Mouse (Mus musculus) neural tube, embryonic 11.5 days (tissue): ENCODE data around the gene Gm19668. TPM values are rescaled to one million over a fixed set of nuclear protein-coding genes. Genes with fewer than 3 reads are reported as not detected.
A peak's percentile ranks its signal among the peaks of the same experiment; 100 is the strongest.
"Not testable (repeated sequence)": the region's sequence is repeated elsewhere in the genome, so short reads cannot be mapped to it uniquely, and the experiment has no call there.

Experiments
- ATAC-seq: fragments of 200-750 bp; cut with Nextera tagmentation; 2 replicates; pipeline ENCODE4 v1.8.0; 2017; ENCODE audit warnings: moderate number of reproducible peaks, mild to moderate bottlenecking, moderate TSS enrichment, moderate library complexity; ENCODE audit not compliant: insufficient read depth, low FRiP score, low TSS enrichment
- DNase-seq: peaks from one replicate; pipeline ENCODE4 v3.0.0-alpha.2; 2015; ENCODE audit warnings: low spot score
- H3K27ac ChIP-seq: fragments of 300-500 bp; sonication (generic); 2 replicates; pipeline ENCODE4 v1.5.1; 2014; ENCODE audit warnings: low read depth, mild to moderate bottlenecking, low read length
- H3K27me3 ChIP-seq: fragments of 300-500 bp; sonication (generic); 2 replicates; pipeline ENCODE4 v1.6.1; 2014; ENCODE audit warnings: mild to moderate bottlenecking, low read length, mixed read lengths; ENCODE audit not compliant: control insufficient read depth, insufficient read depth
- H3K36me3 ChIP-seq: fragments of 300-500 bp; sonication (generic); 2 replicates; pipeline ENCODE4 v1.6.1; 2014; ENCODE audit warnings: mild to moderate bottlenecking, low read length, moderate library complexity, mixed read lengths; ENCODE audit not compliant: control insufficient read depth, insufficient read depth
- H3K4me1 ChIP-seq: fragments of 300-500 bp; sonication (generic); 2 replicates; pipeline ENCODE4 v1.6.1; 2014; ENCODE audit warnings: low read length, mixed read lengths; ENCODE audit not compliant: control insufficient read depth, insufficient read depth
- H3K4me2 ChIP-seq: fragments of 300-500 bp; sonication (generic); 2 replicates; pipeline ENCODE4 v1.6.1; 2014; ENCODE audit warnings: low read depth, mild to moderate bottlenecking, moderate library complexity
- H3K4me3 ChIP-seq: fragments of 300-500 bp; sonication (generic); 2 replicates; pipeline ENCODE4 v1.5.1; 2014; ENCODE audit warnings: low read depth, low read length
- H3K9ac ChIP-seq: fragments of 300-500 bp; sonication (generic); 2 replicates; pipeline ENCODE4 v1.6.1; 2014; ENCODE audit warnings: mild to moderate bottlenecking, low read length
- H3K9me3 ChIP-seq: fragments of 300-500 bp; sonication (generic); 2 replicates; pipeline ENCODE4 v1.6.1; 2016; ENCODE audit warnings: low read length; ENCODE audit not compliant: control insufficient read depth
- WGBS: fragments of 180-500 bp; shearing (Covaris S2); extraction: QIAGEN DNeasy Blood & Tissue Kit; methylation state at CpG from one replicate; pipeline ENCODE4 v1.1.7; 2014; 5-methylcytosine and 5-hydroxymethylcytosine counted together
- polyA plus RNA-seq: library from polyadenylated mRNA; unstranded; fragments of >200 nt; fragmentation: Nextera tagmentation; extraction: Ambion mirVana; gene quantifications from 2 replicates; pipeline ENCODE4 v1.2.1, GENCODE M21; 2014

The Gm19668 gene
- polyA plus RNA-seq, 1 experiment from 2014 or later, result not detected

GRCm38 (mm10) chr10:77815514-77815913, 16.6 kb upstream of the Gm19668 start:
- no peak for ATAC-seq
- no peak overlapping the region for H3K27ac ChIP-seq
- no peak overlapping the region for H3K9ac ChIP-seq
- H3K27me3 ChIP-seq, result no peaks in the 10 kb centered on the region
- H3K4me1 ChIP-seq, result no peaks in the 10 kb centered on the region
- 28% methylated on average over 5 of the region's 5 CpGs for WGBS
- no peak overlapping the region for H3K4me2 ChIP-seq
- no peaks in the 10 kb centered on the region for H3K36me3 ChIP-seq
- DNase-seq, result peak; percentile 35
- H3K9me3 ChIP-seq, result no peaks in the 10 kb centered on the region
- no peak overlapping the region for H3K4me3 ChIP-seq

DNA sequence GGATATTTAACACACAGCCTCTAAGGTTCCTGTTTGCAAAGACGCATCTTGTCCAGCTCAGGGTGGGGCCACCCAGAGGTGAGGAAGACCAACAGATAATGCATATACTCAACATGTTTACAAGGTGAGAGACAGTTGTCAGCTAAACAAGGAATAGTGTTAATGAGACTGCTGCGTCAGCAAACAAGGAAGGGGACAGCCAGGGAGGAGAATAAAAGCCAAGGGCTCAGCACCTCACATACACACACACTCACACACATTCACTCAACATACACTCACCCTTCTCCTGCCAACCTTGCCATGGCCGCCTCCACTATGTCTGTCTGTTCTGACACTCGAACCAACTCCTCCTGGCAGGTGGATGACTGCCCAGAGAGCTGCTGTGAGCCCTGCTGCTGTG, 15.4 kb upstream of the Gm19668 start, which contains the start of gene Gm2696:
Gene Gm2696 (plus strand): TSS at position 301 of the 400 bp plus-strand sequence.
- no peak within 1 kb of the TSS for H3K27ac ChIP-seq
- H3K9me3 ChIP-seq, result no peaks in the 10 kb centered on the region
- no peak within 1 kb of the TSS for H3K4me2 ChIP-seq
- H3K36me3 ChIP-seq, result no peaks in the 10 kb centered on the region
- ATAC-seq, result no peak
- 59% methylated on average over 4 of the region's 4 CpGs for WGBS
- no peaks in the 10 kb centered on the region for H3K27me3 ChIP-seq
- no peak within 1 kb of the TSS for H3K4me3 ChIP-seq
- DNase-seq, result no peak
- H3K4me1 ChIP-seq, result no peaks in the 10 kb centered on the region
- H3K9ac ChIP-seq, result no peak within 1 kb of the TSS

DNA sequence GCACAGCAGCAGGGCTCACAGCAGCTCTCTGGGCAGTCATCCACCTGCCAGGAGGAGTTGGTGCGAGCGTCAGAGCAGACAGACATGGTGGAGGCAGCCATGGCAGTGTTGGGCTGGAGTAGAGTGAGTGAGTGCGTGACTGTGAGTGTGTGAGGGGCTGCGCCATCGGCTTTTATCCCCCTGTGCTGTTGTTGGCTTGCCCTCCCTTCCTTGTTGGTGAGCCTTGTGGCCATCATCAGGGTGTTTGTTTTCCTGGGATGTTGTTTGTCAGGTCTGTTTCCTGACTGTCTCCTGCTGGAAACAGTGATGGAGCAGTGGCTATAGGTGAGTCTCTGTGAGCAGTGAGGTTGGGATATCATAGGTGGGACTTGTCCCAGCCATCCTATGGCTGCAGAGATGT, 12.8 kb upstream of the Gm19668 start, which contains the start of gene Gm9507:
Gene Gm9507 (minus strand): TSS at position 101 of the 400 bp plus-strand sequence.
- H3K27me3 ChIP-seq, result no peaks in the 10 kb centered on the region
- DNase-seq (no peak), ATAC-seq (no peak)
- H3K27ac ChIP-seq, result no peak within 1 kb of the TSS
- 73% methylated on average over 5 of the region's 5 CpGs for WGBS
- no peaks in the 10 kb centered on the region for H3K9me3 ChIP-seq
- H3K4me1 ChIP-seq, result no peaks in the 10 kb centered on the region
- no peak within 1 kb of the TSS for H3K9ac ChIP-seq
- H3K36me3 ChIP-seq, result no peaks in the 10 kb centered on the region
- H3K4me2 ChIP-seq, result no peak within 1 kb of the TSS
- H3K4me3 ChIP-seq, result no peak within 1 kb of the TSS

- Histone ChIP-seq H3K9me3 (no peaks in the 10 kb centered on the region), H3K4me2 (no peak overlapping the region), H3K27me3 (no peaks in the 10 kb centered on the region), H3K27ac (no peak overlapping the region), H3K4me3 (no peak overlapping the region), H3K4me1 (no peaks in the 10 kb centered on the region), H3K9ac (no peak overlapping the region), H3K36me3 (no peaks in the 10 kb centered on the region)
- WGBS, result 89% methylated on average over 3 of the region's 3 CpGs
- ATAC-seq (no peak), DNase-seq (no peak)
These were observed 5.2 kb upstream of the Gm19668 start for GRCm38 (mm10) chr10:77804095-77804494.

DNA sequence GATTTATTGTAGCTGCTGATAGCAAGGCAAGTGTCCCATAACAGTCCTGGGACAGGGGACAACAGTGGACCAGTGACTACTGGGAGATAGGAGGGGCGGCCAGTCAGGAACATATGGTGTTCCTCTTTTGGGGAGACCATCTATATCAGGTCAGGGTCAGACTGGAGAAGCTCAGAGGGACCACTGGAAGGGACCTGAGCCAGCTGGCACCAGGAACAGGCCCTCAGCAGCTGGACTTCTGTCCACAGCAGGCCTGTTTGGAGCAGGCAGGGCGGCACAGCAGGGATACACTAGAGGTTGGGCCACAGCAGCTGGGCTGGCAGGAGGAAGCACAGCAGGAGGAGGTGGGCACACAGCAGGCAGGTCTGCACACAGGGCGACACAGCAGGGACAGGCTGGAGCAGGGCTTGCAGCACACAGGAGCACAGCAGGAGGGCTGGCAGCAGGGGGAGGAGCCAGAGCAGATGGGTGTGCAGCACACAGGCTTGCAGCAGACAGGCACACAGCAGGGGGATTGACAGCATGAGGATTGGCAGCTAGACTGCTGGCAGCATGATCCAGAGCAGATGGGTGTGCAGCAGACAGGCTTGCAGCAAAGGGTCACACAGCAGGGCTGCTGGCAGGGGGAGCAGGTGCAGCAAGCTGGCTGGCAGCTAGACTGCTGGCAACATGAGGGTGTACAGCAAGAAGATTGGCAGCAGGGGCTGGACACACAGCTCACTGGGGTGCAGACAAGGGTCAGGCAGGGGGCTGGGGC, 591 bp downstream of the Gm19668 start:
- 42% methylated on average over 2 of the region's 3 CpGs for WGBS
- not testable (repeated sequence) for ATAC-seq
- H3K27ac ChIP-seq, result 0 out of 2 replicates have a peak overlapping the region, but pooled peaks have one; percentile 8

GRCm38 (mm10) chr10:77797677-77798076, 1.3 kb downstream of the Gm19668 start:
- H3K9ac ChIP-seq, result no peak overlapping the region
- 18% methylated on average over 3 of the region's 3 CpGs for WGBS
- no peak for ATAC-seq
- H3K4me3 ChIP-seq, result no peak overlapping the region
- no peaks in the 10 kb centered on the region for H3K9me3 ChIP-seq
- H3K4me2 ChIP-seq, result no peak overlapping the region
- H3K36me3 ChIP-seq, result no peaks in the 10 kb centered on the region
- H3K27ac ChIP-seq, result 0 out of 2 replicates have a peak overlapping the region, but pooled peaks have one; percentile 8
- H3K27me3 ChIP-seq, result no peaks in the 10 kb centered on the region
- peak; percentile 25 for DNase-seq
- H3K4me1 ChIP-seq, result peaks cover 2% of the 10 kb centered on the region; the same call in 1 of the 2 replicates

More for the DNA sequence above, 591 bp downstream of the Gm19668 start:
- H3K27me3 ChIP-seq, H3K9ac ChIP-seq, H3K4me3 ChIP-seq, H3K4me1 ChIP-seq, H3K9me3 ChIP-seq, H3K4me2 ChIP-seq, DNase-seq, H3K36me3 ChIP-seq: not testable (repeated sequence)

- no peaks in the 10 kb centered on the region for H3K27me3 ChIP-seq
- H3K9me3 ChIP-seq, result no peaks in the 10 kb centered on the region
- no peaks in the 10 kb centered on the region for H3K36me3 ChIP-seq
- no peak within 1 kb of the TSS for H3K4me2 ChIP-seq
- H3K4me3 ChIP-seq, result no peak within 1 kb of the TSS
- no peak for DNase-seq
- no peak within 1 kb of the TSS for H3K27ac ChIP-seq
- peaks cover 2% of the 10 kb centered on the region; the same call in 1 of the 2 replicates for H3K4me1 ChIP-seq
- H3K9ac ChIP-seq, result no peak within 1 kb of the TSS
- ATAC-seq, result no peak
- WGBS, result 44% methylated on average over 2 of the region's 2 CpGs
These were observed 4.0 kb downstream of the Gm19668 start, which contains the start of gene Gm9639 for GRCm38 (mm10) chr10:77794976-77795375. Gene Gm9639, minus strand, starts transcription at chr10:77795076.

DNA sequence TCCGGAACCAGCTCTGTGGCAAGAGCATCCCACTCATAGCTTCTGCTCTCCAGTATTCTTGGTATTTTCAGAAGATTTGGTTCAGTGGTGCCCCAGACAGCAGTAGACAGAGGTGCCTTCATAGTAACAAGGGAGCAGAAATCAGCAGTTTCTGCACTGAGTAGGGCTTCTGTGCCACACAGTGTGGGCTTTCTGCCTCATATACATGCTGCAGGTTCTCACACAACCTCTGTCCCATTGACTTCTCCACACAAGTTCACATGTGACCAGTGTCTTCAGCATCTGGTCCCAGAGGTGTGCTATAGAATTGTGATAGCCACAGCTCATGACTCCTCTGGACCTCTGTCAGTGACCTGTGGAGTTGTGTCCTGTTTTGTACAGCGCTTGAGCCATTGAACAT, 10.3 kb downstream of the Gm19668 start:
- H3K27ac ChIP-seq, result no peak overlapping the region
- H3K36me3 ChIP-seq, result no peaks in the 10 kb centered on the region
- 76% methylated on average over 2 of the region's 2 CpGs for WGBS
- ATAC-seq (no peak), DNase-seq (no peak)
- H3K4me1 ChIP-seq, result no peaks in the 10 kb centered on the region
- H3K9ac ChIP-seq, result no peak overlapping the region
- H3K4me3 ChIP-seq, result no peak overlapping the region
- no peaks in the 10 kb centered on the region for H3K9me3 ChIP-seq
- no peak overlapping the region for H3K4me2 ChIP-seq
- no peaks in the 10 kb centered on the region for H3K27me3 ChIP-seq

DNA sequence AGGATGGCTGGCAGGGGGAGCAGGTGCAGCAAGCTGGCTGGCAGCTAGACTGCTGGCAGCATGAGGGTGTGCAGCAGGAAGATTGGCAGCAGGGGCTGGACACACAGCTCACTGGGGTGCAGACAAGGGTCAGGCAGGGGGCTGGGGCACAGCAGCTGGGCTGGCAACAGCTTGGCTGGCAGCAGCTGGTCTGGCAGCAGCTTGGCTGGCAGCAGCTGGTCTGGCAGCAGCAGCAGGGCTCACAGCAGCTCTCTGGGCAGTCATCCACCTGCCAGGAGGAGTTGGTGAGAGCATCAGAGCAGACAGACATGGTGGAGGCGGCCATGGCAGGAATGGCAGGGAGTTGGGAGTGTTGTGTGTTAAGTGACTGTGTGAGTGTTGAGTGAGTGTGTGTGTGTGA, 11.1 kb downstream of the Gm19668 start, which contains the start of gene Gm7137:
Gene Gm7137 (minus strand): TSS at position 325 of the 400 bp plus-strand sequence.
- not testable (repeated sequence) for H3K4me2 ChIP-seq, H3K27me3 ChIP-seq, H3K36me3 ChIP-seq, H3K9me3 ChIP-seq, H3K4me1 ChIP-seq, H3K4me3 ChIP-seq, ATAC-seq, H3K27ac ChIP-seq, H3K9ac ChIP-seq
- 63% methylated on average over 1 of the region's 1 CpGs for WGBS
- DNase-seq, result peak; percentile 9
